Mouse (Mus musculus) MEL (cell line): ENCODE results near the gene G0s2. TPM values are rescaled to one million over a fixed set of nuclear protein-coding genes. Genes with fewer than 3 reads are reported as not detected.

ENCODE experiments used
- DNase-seq: peaks from one replicate; pipeline ENCODE4 v3.0.0; 2011; ENCODE audit warnings: low read depth, low spot score
- H3K27ac ChIP-seq: 2 replicates; pipeline ENCODE4 v1.5.1; 2012; ENCODE audit warnings: low read depth, mild to moderate bottlenecking, control low read depth, low read length, moderate library complexity; ENCODE audit not compliant: control insufficient read depth
- H3K27me3 ChIP-seq, 2 experiments: fragments of 150-350 bp in 1 of 2; sonication (generic) in 1 of 2; 2 replicates each; pipeline ENCODE4 v1.6.1; 2012; ENCODE audit warnings: low read length in 2 of 2, mild to moderate bottlenecking in 2 of 2, improper control_type of control experiment in 1 of 2, moderate library complexity in 1 of 2; ENCODE audit not compliant: insufficient read depth in 2 of 2, control insufficient read depth in 1 of 2
- H3K36me3 ChIP-seq, 2 experiments: 2 replicates each; pipeline ENCODE4 v1.6.1; 2012 to 2014; ENCODE audit warnings: low read length in 2 of 2, improper control_type of control experiment in 1 of 2, inconsistent platforms in 1 of 2, mild to moderate bottlenecking in 1 of 2; ENCODE audit not compliant: insufficient read depth in 2 of 2, control insufficient read depth in 1 of 2
- H3K4me1 ChIP-seq, 2 experiments: fragments of 150-350 bp in 1 of 2; sonication (generic) in 1 of 2; 2 replicates each; pipeline ENCODE4 v1.6.1; 2012; ENCODE audit warnings: low read length in 2 of 2, improper control_type of control experiment in 1 of 2, mild to moderate bottlenecking in 1 of 2; ENCODE audit not compliant: insufficient read depth in 2 of 2, control insufficient read depth in 1 of 2
- H3K4me3 ChIP-seq, 2 experiments: fragments of 150-350 bp in 1 of 2; sonication (generic) in 1 of 2; 2 replicates each; pipeline ENCODE4 v1.5.1; 2012; ENCODE audit warnings: low read depth in 2 of 2, low read length in 2 of 2, mild to moderate bottlenecking in 2 of 2, moderate library complexity in 2 of 2, control low read depth in 1 of 2, improper control_type of control experiment in 1 of 2; ENCODE audit not compliant: control insufficient read depth in 1 of 2, insufficient read depth in 1 of 2
- H3K79me2 ChIP-seq: 2 replicates; pipeline ENCODE4 v1.6.1; 2012; ENCODE audit warnings: mild to moderate bottlenecking, low read length, moderate library complexity; ENCODE audit not compliant: control insufficient read depth, poor library complexity, insufficient read depth
- H3K9ac ChIP-seq: 2 replicates; pipeline ENCODE4 v1.6.1; 2012; ENCODE audit warnings: low read depth, mild to moderate bottlenecking, control low read depth, low read length, moderate library complexity; ENCODE audit not compliant: control insufficient read depth, poor library complexity, severe bottlenecking
- H3K9me3 ChIP-seq: fragments of 150-350 bp; sonication (generic); replicated peaks from 2 replicates; pipeline ENCODE4 v1.6.1; 2012; ENCODE audit warnings: mild to moderate bottlenecking, low read length, improper control_type of control experiment, moderate library complexity; ENCODE audit not compliant: insufficient read depth
- E2F4 ChIP-seq: IDR thresholded peaks from 2 replicates; pipeline ENCODE4 v1.6.1; 2011; ENCODE audit warnings: low read depth, low read length, improper control_type of control experiment, borderline replicate concordance
- KAT2A ChIP-seq: conservative IDR thresholded peaks from 2 replicates; pipeline ENCODE4 v1.6.1; 2012; ENCODE audit warnings: low read depth, low read length, improper control_type of control experiment, inconsistent platforms
- MYC ChIP-seq: IDR thresholded peaks from 2 replicates; pipeline ENCODE4 v1.6.1; 2011; ENCODE audit warnings: low read depth, mild to moderate bottlenecking, low read length, improper control_type of control experiment, moderate library complexity
- POLR2AphosphoS2 ChIP-seq: IDR thresholded peaks from 2 replicates; pipeline ENCODE4 v1.6.1; 2011; ENCODE audit warnings: low read length, improper control_type of control experiment
- SIN3A ChIP-seq: IDR thresholded peaks from 2 replicates; pipeline ENCODE4 v1.6.1; 2012; ENCODE audit warnings: low read length, improper control_type of control experiment, inconsistent platforms
- polyA plus RNA-seq, 2 experiments: library from polyadenylated mRNA; stranded (reverse) in 1 of 2; unstranded in 1 of 2; fragments of >175 nt in 1 of 2; fragments of >200 nt in 1 of 2; gene quantifications; 2 replicates each; pipeline versions ENCODE4 v1.2.1 to v1.2.4; 2012; ENCODE audit warnings: low replicate concordance in 2 of 2, low read depth in 1 of 2; ENCODE audit not compliant: insufficient read length in 2 of 2, insufficient read depth in 1 of 2, missing spikeins in 1 of 2
- total RNA-seq: library from RNA; depleted of rRNA; stranded (reverse); fragments of 300-350 nt; gene quantifications from 2 replicates; pipeline ENCODE4 v1.2.3, GENCODE M21; 2012; rRNA removed

Gene G0s2
- total and polyA plus RNA-seq, 3 experiments = not detected

DNA sequence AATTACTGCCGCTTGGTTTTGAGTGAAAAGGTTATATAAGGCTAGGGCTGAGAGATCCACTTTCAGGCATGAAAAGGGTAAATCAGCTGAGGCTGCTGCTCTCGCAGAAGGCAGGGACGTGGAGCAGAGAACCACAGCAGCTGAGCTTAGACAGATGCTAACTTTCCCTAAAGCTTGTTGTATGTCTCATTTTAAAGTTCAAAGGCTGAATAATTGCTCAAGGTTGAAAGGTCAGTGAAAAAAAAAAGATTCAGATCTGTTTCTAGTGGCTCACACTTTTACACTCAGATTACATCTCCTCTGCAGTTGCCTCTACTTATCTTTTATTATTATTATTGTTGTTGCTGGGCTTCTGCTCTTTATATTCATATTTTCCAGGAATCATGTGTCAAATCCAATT lies 47.5 kb downstream of the G0s2 start:
- peaks cover 0 to 9% of the 10 kb centered on the region in 2 experiments; a peak in 3 of 4 replicates for H3K27me3 ChIP-seq
- no peaks in the 10 kb centered on the region for H3K4me1 ChIP-seq
- DNase-seq = no peak
- H3K27ac ChIP-seq = no peak overlapping the region
- no peak for TF ChIP-seq KAT2A
- TF ChIP-seq E2F4 = no peak
- no peak for TF ChIP-seq POLR2AphosphoS2
- no peak for TF ChIP-seq SIN3A
- TF ChIP-seq MYC = no peak
- H3K36me3 ChIP-seq = no peaks in the 10 kb centered on the region
- no peaks in the 10 kb centered on the region for H3K79me2 ChIP-seq
- H3K9me3 ChIP-seq = no peaks in the 10 kb centered on the region
- no peak overlapping the region for H3K9ac ChIP-seq
- no peak overlapping the region for H3K4me3 ChIP-seq

Other genes with a start within 250 kb of the G0s2 start
- 1.3 and 1.8 TPM in 2 replicates for gene Syt14, start 237.4 kb downstream of the G0s2 start, total RNA-seq
- gene Syt14, start 237.4 kb downstream of the G0s2 start, polyA plus RNA-seq = 1 to 10 TPM in 1 of 2 experiments, not detected in 1; 2.4 TPM
- 20.6 and 21.8 TPM in 2 replicates for gene Diexf, start 142.9 kb downstream of the G0s2 start, total RNA-seq
- gene Diexf, start 142.9 kb downstream of the G0s2 start, polyA plus RNA-seq = 10 to 100 TPM in 1 of 2 experiments, not detected in 1; 45.4 TPM
- gene Irf6, start 120.1 kb downstream of the G0s2 start, total RNA-seq = 0.03 and 0.15 TPM in 2 replicates
- under 1 TPM in 1 of 2 experiments, not detected in 1; 0.19 TPM for gene Irf6, start 120.1 kb downstream of the G0s2 start, polyA plus RNA-seq
- 12.5 and 13.2 TPM in 2 replicates for gene A130010J15Rik, start 105.2 kb downstream of the G0s2 start, total RNA-seq
- 1 to 10 TPM in 1 of 2 experiments, not detected in 1; 5.8 TPM for gene A130010J15Rik, start 105.2 kb downstream of the G0s2 start, polyA plus RNA-seq
- 5.2 and 7.2 TPM in 2 replicates for gene Traf3ip3, start 71.5 kb downstream of the G0s2 start, total RNA-seq
- gene Traf3ip3, start 71.5 kb downstream of the G0s2 start, polyA plus RNA-seq = 1 to 10 TPM in 1 of 2 experiments, not detected in 1; 9.7 TPM
- gene Lamb3, start 65.5 kb downstream of the G0s2 start, total RNA-seq = 0.35 TPM in 1 of 2 replicates, not detected in the other
- gene Lamb3, start 65.5 kb downstream of the G0s2 start, polyA plus RNA-seq = under 1 TPM in 1 of 2 experiments, not detected in 1; 0.03 TPM
- gene Hsd11b1, start 9.1 kb downstream of the G0s2 start, total RNA-seq = not detected in 2 replicates
- not detected for gene Hsd11b1, start 9.1 kb downstream of the G0s2 start, polyA plus RNA-seq
- gene Camk1g, start 97.1 kb upstream of the G0s2 start, total RNA-seq = not detected in 2 replicates
- gene Camk1g, start 97.1 kb upstream of the G0s2 start, polyA plus RNA-seq = not detected